Mouse (Mus musculus): ENCODE measurements around the gene Cd55. TPM values are rescaled to one million over a fixed set of nuclear protein-coding genes. Genes with fewer than 3 reads are reported as not detected.
"Not testable (repeated sequence)": the region's sequence is repeated elsewhere in the genome, so short reads cannot be mapped to it uniquely, and the experiment has no call there.

The Cd55 gene
- total RNA-seq, 2 experiments from 2014 or later: 6.7 to 7.0 TPM

DNA sequence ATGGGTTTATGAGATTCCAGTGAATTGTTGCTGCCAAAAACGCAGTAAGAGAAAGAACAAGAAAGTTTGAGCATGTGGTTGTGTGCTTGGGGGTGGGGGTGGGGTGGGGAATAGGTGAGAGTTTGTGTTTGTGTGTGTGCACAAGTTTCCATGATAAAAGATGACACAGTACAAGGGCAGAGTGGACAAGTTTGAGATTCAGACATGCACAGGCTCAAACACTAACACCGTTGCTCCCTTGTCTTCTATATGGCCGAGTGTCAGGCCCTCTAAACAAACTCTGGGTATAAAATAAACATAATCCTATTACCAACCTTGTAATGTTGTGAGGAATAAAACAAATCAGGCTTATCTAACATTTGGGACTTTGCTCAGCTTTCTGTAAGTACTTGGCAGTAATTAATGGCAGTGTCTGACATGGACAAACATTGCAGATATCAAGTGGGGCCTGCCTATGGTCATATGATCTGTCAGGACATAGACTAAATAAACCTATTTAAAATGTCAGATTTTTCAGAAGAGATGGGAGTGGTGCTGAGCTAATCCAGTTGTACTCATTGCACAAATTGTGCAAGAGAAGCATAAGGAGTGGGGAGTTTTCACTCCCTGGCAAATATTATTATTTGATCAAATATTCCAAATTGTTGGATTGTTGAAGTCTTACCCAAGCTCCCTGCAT lies 35.2 kb downstream of the Cd55 start:
- DNase-seq (ENCODE audit: low spot score in 2 of 2): not testable (repeated sequence)

DNA sequence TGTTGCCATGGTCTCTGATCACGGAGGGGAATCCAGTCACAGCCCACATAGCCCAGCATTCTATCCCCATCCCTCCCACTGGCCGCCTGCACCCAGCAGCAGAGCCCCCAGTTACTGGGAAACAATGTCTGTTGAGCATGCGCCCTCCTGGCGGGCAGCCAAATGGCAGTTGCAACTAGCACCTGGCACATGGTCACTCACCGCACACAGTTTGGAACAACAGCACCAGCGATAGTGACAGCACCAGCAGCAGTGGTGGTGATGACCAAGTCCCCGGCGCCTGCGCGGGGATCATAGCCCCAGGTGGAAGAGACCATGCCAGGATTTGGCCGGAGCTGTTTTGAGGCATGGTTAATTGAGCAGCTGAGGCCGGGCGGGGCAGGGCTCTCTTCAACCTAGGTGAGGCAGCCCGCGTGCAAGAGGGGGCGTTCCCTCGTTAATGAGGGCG lies 39.9 kb downstream of the Cd55 start, which contains the start of gene Cd55b:
Gene Cd55b (minus strand): TSS at position 346 of the 448 bp plus-strand sequence.
- no peak for DNase-seq (ENCODE audit: low spot score in 2 of 2)

DNA sequence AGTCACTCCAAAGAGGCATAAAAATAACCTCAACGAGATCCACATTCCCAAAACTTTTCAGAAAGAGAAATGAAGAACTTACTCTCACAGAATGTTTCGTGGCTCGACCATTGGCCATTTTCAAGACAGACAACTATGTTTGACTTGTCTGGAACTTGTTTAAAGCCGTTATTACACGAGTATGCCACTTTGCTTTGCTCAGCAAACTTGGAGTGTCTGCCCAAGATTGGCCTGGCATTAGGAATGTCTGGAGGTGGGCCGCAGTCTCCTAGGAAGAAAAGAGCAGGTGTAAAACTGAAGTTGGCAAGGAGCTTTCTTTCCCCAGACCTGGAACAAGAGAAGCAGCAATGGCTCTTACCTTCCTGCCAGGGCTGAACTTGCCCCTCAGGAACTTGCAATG lies 40.5 kb downstream of the Cd55 start:
- DNase-seq (ENCODE audit: low spot score in 2 of 2): not testable (repeated sequence)

DNA sequence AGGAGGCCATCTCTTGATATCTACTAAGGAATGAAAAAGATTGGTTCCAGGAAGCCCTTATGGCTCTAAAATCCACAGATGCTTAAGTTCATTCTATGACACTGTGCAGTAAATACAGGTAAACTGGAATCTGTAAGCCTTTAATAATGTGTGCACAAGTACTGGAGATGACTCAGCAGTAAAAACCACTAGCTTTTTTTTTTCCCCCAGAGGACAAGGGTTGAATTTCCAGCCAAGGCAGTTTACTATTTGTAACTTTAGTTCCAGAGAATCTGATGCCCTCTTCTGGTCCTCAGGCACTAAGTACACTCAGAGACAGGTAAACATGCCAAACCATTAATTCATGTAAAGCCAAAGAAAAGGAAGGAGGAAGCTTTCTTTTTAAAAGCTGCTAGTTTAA lies 65.4 kb downstream of the Cd55 start:
- not testable (repeated sequence) for DNase-seq (ENCODE audit: low spot score in 2 of 2)

Other genes starting within 250 kb of the Cd55 start
- not detected for gene Cd55b, start 39.7 kb downstream of the Cd55 start, total RNA-seq (2021)
- not detected for gene Zp3r, start 166.9 kb upstream of the Cd55 start, total RNA-seq (2021)
- gene C4bp, start 198.9 kb upstream of the Cd55 start, total RNA-seq (2021): not detected